Mouse (Mus musculus) CD4-positive, CD25-positive, alpha-beta regulatory T cell, adult 4 months (primary cell): ENCODE results near the gene Plaur. TPM values are rescaled to one million over a fixed set of nuclear protein-coding genes. Genes with fewer than 3 reads are reported as not detected.

Experiments used
- ATAC-seq: one replicate; pipeline ENCODE4 v1.8.0; 2017
- polyA plus RNA-seq, 2 experiments: library from polyadenylated mRNA; unstranded; fragments of 100-300 nt; shearing (Covaris generic); gene quantifications; one replicate each; pipeline ENCODE4 v1.2.1; 2017

Plaur gene
- polyA plus RNA-seq, result 1 to 10 TPM in 1 of 2 experiments, under 1 TPM in 1; 0.66 to 5.8 TPM

DNA sequence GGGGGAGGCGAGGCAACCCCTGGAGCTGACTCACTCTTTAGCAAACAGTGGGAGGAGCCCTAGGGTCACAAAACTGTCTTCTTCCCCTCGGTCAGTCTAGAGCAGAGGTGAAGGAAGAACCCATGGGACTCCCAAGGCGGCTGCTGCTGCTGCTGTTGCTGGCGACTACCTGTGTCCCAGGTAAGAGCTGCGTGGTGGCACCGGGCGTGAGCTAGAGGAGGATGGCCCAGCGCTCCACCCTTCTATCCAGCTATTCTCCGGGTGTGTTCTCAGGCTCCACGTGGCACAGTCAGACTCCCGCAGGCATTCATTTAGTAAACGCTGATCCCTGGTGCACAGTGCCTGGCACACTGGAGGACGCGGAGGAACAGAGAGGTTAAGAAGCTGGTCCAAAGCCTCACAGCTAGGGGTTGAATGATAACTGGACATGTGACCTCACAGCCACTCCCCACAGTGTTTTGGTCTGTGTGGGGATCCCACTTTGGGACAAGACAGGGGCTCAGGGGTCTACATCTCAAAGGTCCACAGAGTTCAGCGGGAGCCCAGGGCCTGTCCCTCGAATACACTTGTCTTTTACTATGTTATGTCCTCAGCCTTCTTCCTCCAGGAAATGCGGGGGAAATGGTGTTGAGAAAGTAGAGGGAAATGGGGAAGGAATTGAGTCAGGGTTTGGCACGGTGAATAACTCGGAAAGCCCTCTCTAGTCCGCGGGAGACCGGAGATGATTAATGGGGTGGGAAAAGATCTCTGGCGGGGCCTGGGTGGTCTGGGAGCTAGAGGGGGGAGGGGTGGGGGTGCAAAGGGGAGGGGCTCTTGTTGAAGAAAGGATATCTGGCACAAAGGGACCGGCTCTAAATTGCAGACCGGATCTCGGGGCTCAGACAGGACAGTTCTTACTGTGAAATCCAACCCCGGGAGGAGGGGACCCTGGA lies at the start of gene Plaur:
Plaur (plus strand) TSS at position 97 of the 932 bp plus-strand sequence.
- no peak for ATAC-seq

DNA sequence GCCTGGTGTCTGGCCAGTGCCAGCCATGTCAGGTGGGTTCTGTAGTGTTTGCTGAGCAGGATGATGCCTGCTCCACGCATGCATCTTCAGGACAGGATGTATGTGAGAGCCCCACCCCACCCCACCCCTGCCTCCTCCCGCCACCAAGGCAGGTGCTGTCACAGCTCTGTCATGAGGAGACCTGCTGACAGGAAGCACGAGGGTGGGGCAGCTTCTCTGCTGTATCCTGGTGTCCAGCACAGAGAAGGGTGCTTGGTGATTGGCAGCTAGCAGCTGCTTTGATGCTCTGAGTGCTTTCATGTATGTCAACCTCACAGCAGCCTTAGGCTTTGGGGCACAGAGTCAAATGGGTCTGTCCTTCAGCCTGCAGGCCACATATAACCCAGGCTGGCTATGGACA lies 48.7 kb upstream of the Plaur start:
- ATAC-seq, result peak; percentile 96

DNA sequence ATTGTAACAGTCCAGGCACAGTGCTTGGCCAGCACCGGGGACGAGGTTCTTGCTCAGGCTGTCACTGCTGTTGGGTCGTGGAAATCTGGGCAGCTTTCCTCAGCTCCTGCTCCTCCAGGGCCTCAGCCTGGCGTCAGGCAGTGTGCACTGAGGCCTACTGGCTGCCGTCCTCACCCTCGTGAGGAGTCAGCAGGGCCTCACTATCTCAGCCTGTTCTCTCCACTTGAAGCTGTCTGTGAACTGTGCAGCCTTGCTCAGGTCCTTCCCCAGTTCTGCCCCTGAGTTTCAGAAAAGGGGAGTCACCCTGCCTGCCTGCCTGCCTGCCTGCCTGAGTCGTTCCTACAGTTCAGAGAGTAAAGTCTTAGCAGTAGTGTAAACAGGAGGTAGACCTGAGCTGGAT lies 47.0 kb upstream of the Plaur start:
- no peak for ATAC-seq

DNA sequence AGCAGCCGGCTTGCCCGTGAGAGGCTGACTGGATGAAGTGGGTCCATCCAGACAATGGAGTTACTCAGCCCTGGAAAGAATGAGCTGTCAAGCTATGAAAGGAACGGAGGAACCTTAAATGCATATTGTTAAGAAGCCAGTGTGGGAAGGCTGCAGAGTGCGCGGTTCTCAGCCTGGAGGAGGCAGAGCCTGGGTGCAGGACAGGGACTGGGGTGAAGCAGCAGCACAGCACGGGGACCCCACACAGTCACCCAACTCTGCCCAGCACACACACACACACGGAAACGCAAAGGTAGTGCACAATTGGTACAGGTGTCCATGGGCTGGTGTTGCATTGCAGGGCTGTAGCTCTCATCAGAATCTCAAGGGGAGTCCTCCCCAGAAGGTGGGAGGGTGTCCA lies 42.7 kb upstream of the Plaur start:
- no peak for ATAC-seq

DNA sequence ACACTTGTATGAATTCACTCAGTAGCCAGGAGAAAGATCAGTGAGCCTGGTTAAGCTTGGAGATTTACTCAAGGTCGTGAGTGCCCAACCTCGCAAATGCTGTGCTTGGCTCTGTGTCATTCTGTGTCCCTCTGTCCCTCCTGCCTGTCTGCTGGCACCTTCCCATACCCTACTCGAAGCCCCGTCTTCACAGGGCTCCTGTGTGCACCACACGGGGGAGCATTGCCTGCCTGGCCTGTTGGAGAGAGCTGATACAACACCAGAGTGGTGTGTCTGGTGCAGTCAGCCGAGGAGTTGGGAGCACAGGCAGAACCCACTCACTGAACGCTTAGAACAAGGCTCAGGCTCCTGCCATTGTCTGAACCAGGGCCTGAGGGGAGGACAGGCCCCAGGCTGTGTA lies 40.6 kb upstream of the Plaur start:
- ATAC-seq, result no peak

DNA sequence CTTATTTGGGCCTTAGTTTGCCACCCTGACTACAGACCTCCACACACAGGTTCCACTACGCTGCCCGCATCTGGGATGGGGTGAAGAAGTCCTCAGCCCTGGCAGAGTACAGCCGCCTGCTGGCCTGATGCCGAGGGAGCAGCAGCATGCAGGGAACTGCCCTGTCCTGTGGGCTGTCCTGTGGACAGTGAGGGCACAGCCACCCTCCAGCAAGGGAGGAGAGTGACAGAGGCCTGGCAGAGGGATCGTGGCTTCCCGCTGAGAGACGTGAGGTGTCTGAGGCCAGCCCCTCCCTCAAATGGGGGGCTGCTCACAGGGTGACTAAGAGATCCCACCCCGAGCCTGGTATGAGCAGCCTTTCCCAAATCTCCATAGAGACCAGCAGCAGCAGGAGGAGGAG lies 40.0 kb upstream of the Plaur start:
- no peak for ATAC-seq

DNA sequence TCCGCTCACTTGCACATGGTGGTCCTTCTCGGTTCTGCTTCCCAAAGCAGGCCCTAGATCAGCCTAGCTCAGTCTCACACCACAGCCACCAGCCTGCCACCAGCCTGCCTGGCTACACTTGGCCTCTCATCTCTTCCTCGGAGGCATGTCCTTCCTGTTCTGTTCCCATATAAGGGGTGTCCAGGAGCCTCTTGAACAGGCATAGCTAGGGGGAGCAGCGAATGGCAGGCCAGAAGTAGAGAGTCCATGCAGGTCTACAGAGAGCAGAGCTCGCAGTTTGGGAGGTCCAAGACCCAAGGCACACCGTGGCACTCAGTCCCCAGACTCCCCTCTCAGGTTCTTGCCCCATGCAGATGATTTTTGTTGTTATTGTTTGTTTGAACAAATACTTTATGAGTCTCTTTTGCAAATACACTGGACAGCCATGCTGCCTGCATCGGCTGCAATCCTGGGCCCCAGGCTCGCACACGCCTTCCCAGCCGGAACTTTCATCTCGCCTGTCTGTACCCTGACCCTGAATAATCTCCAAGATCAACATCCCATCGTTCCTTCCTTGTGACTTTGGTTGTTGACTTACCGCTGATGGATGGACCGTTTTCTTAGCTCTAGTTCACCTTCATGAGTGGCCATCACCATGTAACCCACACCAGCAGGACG lies 39.0 kb upstream of the Plaur start:
- ATAC-seq, result no peak

DNA sequence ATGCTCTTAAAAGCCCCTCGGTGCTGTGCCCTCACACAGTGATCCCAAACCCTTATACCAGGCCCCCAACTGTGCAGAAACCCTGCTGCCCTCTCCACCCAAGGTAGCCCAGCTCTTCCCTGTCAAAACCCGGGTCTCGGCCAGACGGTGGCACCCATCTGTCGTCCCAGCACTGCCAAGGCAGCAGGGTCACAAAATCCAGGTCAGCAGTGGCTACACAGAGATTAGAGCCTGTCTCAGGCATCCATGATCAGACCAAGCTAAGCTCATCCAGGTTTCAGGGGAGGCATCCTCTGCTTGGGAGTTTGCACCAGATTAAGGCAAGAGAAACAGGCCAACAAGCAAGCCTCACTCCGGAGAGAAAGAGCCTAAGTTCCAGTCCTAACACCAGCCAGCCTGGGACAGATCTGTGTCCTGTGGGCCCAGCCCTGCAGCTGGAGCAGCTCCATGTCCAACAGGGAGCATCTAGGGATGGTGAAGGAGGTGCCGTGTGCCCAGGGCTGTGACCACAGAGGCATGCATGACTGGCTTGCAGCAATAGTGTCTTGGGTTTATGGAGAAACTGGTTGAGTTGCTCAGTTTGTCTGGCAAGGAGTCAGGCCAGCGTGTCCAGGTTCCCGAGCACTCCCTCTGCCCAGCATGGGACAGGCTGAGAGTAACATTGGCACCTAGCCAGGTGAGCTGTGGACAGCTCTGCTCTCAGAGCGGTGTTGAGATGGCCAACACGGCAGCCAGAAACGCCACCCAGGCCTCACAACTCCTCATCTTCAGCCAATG lies 38.1 kb upstream of the Plaur start:
- ATAC-seq, result no peak

DNA sequence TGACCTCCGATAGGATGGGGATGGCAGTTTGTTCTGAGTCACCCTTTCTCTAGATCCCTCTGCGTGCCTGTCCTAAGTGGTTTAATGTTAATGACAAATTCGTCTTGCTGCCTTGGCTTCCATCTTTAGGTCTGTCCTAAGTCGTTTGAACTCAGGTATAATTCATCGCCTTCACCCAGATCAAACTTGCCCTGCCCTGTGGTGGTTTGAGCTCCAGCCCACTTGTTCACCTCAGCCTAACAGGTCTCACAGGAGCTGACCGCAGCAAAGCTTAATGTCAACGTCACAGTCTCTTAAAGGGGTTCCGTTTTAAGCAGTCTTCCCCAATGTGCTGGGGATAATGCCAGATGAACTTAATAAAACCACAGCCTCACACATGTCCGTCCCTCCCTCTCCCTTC lies 36.4 kb upstream of the Plaur start:
- no peak for ATAC-seq

DNA sequence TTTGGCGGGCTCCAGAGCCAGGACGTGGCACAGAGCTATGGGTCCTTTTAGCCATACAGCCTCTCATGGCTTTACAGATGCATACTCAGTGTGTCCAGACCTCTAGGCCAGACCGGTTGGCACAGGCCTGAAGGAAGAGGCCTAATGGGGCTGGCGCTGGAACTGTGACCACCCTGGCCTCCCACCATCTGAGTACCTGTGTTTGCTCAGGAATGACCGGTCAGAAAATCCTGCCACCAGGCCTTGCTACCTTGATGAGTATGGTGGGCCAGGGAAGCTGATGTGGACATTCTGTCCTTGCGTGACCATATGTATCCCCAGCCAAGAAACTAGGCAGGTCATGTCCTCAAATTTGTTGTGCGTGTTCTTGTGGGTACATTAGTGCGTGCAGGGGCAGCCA lies 35.1 kb upstream of the Plaur start:
- ATAC-seq, result no peak

DNA sequence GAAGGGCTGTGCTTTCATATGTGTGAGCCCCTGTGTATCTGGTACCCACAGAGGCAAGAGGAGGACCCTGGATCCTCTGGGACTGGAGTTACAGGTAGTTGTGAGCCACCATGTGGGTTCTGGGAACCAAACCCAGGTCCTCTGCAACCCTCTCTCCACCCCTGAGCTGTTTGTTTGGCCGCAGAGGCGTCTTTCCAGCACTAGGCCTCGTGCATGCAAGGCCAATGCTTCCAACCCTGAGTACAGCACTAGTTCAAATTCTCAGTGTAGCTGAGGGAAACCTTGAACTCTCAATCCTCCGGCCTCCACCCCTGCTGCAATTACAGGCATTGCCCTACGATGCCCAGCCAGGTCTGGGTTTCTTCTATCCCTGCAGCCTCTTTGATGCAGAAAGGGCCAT lies 33.6 kb upstream of the Plaur start:
- ATAC-seq, result no peak

DNA sequence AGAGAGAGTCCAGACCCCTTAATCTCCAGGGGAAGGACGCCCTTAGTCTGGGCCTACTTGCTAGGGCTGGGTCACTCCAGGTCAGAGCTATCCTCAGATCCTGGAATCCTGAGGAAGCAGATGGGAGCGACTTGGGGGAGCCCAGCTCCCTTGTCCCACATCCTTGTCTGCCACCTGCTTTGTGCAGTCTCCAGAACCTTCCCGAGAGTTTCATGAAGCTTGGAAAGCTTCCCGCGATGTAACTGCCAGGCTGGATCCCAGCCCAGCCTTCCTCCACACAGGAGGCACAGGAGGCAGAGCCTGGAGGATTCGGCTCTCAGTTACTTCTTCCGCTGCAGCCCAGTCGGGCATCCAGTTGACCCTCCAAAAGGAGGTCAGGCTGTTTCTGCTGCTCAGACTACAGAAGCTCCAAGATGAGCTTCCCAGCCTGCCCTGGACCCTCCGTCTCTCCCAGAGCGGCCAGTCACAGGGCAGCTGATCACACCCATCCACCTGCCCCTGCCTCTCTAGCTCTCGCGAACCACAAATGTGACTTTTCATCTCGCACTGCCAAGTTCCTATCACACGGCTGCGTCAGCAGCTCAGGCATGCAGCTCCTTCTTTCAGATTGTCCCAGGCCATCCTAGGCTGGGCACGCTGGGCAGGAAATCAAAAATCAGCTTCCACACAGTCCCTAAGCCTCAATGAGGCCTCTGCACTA lies 32.7 kb upstream of the Plaur start:
- ATAC-seq, result no peak

DNA sequence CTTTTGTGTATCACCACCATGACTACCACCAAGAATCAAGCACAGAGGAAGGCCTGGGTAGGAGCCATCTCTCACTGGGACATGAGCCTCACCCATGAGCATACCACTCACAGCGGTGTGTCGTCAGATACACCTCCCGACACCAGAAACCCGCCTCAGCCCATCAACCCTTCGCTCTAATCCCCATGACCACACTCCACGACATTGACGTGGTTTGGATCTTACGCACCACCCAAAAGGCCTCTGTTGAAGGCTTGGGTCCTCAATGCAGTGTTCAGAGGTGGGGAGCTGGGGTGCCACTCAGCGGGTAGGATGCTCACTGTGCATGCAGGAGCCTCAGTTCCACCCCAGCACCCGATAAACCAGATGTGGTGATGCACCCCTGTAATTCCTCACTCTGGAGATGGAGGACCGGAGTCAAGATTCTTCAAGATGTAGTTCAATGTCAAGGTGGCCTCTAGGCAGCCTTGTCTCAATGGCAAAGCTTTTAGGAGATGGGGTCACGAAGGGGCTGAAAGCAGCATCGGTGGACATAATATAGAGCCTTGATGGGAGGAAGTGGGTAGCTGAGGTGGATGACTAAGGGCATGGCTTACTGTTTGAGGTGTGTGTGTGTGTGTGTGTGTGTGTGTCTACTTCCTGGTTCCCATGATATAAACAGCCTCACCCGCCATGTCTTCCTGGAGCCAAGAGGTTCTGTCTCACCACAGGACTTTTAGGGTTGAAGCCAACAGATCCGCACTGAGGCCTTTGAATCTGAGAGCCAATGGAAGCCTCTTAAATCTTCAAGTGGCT lies 31.5 kb upstream of the Plaur start:
- peak; percentile 86 for ATAC-seq

DNA sequence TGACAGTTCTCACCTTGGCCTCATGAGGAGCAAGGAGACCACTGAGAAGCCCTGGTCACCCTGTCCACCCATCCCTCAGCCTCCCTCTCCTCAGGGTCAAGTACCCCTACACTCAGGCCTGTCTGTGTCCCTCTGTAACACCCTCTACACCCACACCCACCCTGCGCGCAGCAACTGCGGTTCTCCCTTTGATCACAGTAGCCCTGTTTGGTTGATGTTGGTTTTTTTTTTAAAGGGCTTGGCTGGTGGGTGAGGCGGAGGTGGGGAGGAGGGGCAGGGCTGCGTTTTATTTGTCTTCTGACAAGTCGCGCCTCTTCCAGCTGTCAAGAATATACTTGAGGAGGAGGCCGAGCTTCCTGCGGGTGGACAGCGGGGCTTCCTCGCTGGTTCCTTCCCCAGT lies 30.6 kb upstream of the Plaur start:
- no peak for ATAC-seq

DNA sequence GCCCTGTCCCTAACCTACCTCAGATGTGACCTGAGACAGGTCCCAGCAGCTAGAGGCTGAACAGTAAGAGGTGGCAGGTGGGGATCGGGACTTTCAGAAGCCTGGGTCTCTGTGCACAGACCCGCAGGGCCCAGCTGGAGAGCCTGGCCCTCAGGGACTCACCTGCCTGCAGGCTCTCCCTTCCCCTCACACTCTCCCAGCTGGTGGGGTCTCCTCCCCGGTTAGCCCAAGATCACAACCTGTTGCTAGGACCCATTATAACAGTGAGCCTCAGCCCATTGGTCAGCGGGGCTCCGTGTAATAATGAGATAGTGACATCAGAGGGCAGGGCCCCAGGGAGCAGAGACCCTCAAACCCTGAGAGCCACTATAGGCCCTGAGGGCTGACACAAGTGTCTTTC lies 27.0 kb upstream of the Plaur start:
- no peak for ATAC-seq

DNA sequence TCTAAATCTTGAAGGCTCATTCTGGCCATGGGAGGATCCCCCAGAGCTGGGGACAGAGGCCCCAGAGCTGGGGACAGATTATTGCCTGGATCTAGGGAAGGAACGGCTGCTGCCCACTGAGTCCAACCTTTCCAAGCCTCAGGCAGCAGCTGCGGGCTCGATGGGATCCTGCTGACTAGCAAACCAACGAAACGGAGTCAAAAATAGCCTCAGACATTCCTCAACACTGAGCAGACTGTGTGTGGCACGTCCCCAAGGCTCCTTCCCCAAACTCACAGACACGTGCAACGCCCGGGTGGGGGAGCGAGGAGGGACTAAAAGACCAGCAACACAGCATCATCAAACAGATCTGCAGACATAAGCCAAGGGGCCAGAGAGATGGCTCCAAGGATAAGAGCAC lies 24.3 kb upstream of the Plaur start:
- no peak for ATAC-seq

DNA sequence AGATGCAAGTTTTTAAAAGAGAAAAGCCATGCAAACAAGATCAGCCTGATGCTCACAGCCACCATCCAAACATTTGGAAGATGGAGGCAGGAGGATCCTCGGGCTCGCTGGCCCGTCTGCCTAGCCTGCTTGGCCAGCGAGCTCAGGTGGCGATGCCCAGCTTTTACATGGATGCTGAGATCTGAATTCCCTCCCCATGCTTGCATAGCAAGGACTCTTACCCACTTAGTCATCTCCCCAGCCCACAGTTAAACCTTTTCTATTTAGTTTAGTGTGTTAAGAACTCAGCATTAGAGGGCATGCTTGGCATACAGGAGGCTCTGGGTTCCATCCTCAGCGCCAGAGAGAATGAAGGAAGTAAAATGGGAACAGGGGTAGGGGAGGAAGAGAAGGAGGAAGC lies 23.1 kb upstream of the Plaur start:
- no peak for ATAC-seq

DNA sequence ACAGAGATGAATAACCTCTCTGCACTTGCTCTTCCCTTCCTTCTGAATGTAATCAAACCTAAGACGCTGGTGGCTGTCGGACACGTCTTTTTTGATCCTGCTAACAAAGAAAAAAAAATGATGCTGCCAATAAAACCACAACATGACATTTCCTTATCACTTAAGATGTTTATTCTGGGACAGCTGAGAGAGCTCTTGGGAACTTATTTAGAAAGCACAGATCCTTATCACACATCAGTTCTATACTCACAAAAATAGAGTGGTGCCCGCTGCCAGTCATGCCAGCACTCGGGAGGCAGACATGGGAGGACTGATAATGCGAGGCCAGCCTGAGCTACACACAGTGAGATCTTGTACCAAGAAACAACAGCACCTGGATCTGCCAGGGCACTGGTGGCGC lies 22.4 kb upstream of the Plaur start:
- no peak for ATAC-seq

DNA sequence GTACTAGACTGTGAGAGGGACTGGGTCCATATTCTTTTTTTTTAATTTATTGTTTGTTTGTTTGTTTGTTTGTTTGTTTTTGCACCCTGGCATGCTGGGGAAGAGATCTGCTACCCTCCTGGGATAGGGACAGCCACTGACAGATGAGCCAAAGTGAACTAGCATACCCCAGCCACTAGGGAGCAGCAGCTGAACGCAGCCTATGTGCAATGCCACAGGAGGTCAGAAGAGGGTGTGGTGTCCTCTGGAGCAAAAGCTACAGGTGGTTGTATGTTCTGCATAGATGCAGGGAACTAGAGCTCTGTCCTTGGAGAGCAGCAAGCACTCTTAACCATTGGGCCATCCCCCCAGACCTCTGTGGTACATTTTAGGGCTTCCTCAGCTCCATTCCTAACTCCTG lies 20.5 kb upstream of the Plaur start:
- ATAC-seq, result peak; percentile 96

DNA sequence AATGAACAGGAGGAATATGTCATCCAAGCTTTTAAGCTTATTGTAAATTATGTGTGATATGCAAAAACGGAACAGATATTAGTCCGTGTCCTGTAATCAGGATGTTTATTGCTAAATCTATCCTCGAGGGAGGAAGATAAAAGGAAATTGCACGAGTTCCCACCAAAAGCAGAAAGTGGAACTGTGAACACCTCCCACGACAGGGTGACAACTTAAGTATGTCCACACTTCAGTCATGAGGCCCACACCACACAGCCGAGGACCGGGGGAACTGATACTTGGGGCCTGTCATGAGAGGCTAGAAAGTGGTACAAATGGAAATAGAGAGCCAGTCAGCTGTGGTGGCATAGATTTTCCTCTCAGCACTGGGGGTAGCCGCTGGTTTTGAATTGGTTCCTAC lies 20.0 kb upstream of the Plaur start:
- ATAC-seq, result no peak

DNA sequence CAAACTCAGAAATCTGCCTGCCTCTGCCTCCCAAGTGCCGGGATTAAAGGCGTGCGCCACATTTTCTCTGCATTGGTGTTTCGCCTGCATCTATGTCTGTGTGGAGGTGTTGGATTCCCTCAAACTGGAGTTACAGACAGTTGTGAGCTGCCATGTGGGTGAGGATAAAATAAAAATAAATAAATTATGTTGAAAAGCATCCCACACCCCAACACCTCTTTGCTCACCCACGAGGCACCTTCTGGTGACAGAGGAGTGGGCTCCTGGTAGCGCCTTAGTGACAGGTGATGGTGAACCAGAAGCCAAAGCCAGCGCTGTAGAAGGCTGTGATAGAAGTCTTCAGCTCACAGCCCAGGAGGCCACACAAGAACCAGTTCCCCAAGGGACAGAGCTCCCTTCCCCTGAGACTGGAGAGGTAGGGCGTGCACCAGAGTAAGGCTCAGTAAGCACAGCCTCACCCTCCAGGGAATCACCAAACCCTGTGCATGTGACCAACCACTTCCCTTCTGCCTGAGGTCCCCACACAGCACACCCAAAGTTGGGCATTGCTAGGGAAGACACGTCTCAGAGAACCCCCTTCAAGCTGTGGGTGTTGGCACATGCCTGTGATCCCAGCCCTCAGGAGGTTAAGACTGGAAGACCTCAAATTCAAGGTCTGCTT lies 16.9 kb upstream of the Plaur start:
- peak; percentile 31 for ATAC-seq
